Mouse (Mus musculus): ENCODE data around the gene Ccp110.

DNA sequence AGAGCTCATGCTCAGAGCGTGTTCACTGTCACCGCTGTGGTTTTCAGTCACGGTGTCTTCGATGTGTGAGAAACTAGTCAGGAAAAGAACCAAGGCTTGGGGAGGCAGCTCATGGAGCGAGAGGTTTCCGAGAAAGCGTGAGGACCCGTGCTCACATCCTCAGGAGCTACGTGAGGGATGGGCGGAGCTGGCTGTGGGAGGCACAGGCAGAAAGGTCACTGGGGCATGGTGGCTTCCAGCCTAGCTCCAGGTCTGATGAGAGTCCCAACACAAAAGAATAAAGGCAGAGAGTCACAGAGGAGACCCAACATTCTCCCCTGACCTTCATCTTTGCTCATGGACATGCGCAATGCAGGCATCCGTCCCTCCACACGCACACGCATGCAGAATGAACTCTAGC is 52.4 kb downstream of the Ccp110 start:
- TF ChIP-seq POLR2A (IDR thresholded peaks at IDR 0.05; ENCODE audit: low read depth, low read length) = no peak
- no peak for TF ChIP-seq CTCF (IDR thresholded peaks at IDR 0.05; ENCODE audit: extremely low read depth, insufficient read length, insufficient replicate concordance, low read depth, low read length)

Measured in small intestine, adult 2 months (tissue).